Mouse (Mus musculus): Measurements from ENCODE around the gene Prrg2. TPM values are rescaled to one million over a fixed set of nuclear protein-coding genes. Genes with fewer than 3 reads are reported as not detected.

The Prrg2 gene
- polyA plus RNA-seq, 1 experiment from 2014 or later: 21.2 TPM

DNA sequence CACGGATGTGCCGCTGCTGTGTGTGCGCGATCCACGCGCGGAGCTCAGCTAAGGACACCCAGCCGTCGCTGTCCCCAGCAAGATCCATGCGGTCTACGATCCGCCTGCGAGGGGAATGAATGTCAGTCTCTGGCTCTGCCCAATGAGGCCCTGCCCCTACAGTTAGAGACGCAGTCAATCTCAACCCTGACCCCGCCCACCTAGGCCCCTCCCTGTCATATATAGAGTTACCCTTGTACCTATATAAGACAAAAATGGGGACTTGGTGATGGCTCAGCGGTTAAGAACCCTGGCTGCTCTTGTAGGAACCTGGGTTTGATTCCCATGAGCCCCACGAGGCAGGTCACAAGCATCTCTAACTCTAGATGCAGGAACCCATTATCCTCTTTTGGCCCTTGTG, 26.1 kb upstream of the Prrg2 start:
- Histone ChIP-seq H3K4me2 (no peak overlapping the region), H3K9ac (replicated peaks) (no peak overlapping the region), H3K9me3 (no peaks in the 10 kb centered on the region), H3K4me1 (replicated peaks) (peaks cover 23% of the 10 kb centered on the region), H3K27me3 (no peaks in the 10 kb centered on the region), H3K4me3 (replicated peaks) (no peak overlapping the region), H3K36me3 (peaks cover 53% of the 10 kb centered on the region), H3K27ac (no peak overlapping the region)
- 93% methylated on average over 17 of the region's 17 CpGs for WGBS
- no peak for ATAC-seq (ENCODE audit: insufficient number of reproducible peaks, insufficient read depth, low FRiP score, low TSS enrichment, low read depth)

- no peaks in the 10 kb centered on the region for H3K9me3 ChIP-seq
- H3K4me1 ChIP-seq (replicated peaks): peaks cover 15% of the 10 kb centered on the region
- 81% methylated on average over 4 of the region's 4 CpGs for WGBS
- ATAC-seq (ENCODE audit: insufficient number of reproducible peaks, insufficient read depth, low FRiP score, low TSS enrichment, low read depth): no peak
- H3K36me3 ChIP-seq: peaks cover 71% of the 10 kb centered on the region
- no peaks in the 10 kb centered on the region for H3K27me3 ChIP-seq
- H3K4me2 ChIP-seq: no peak overlapping the region
- no peak overlapping the region for H3K4me3 ChIP-seq (replicated peaks)
- H3K27ac ChIP-seq: no peak overlapping the region
- no peak overlapping the region for H3K9ac ChIP-seq (replicated peaks)
These were observed 23.6 kb upstream of the Prrg2 start for GRCm38 (mm10) chr7:45086084-45086483.

GRCm38 (mm10) chr7:45083300-45083890, 20.9 kb upstream of the Prrg2 start:
- peaks cover 9% of the 10 kb centered on the region; the same call in 1 of the 2 replicates for H3K4me1 ChIP-seq (replicated peaks)
- no peak overlapping the region; the same call in 1 of the 2 replicates for H3K9ac ChIP-seq (replicated peaks)
- no peaks in the 10 kb centered on the region for H3K27me3 ChIP-seq
- peaks cover 67% of the 10 kb centered on the region for H3K36me3 ChIP-seq
- no peak for ATAC-seq (ENCODE audit: insufficient number of reproducible peaks, insufficient read depth, low FRiP score, low TSS enrichment, low read depth)
- WGBS: 88% methylated on average over 22 of the region's 22 CpGs
- peak overlapping the region; percentile 72; the same call in 1 of the 2 replicates for H3K27ac ChIP-seq
- H3K4me3 ChIP-seq (replicated peaks): no peak overlapping the region
- H3K4me2 ChIP-seq: no peak overlapping the region
- H3K9me3 ChIP-seq: no peaks in the 10 kb centered on the region

DNA sequence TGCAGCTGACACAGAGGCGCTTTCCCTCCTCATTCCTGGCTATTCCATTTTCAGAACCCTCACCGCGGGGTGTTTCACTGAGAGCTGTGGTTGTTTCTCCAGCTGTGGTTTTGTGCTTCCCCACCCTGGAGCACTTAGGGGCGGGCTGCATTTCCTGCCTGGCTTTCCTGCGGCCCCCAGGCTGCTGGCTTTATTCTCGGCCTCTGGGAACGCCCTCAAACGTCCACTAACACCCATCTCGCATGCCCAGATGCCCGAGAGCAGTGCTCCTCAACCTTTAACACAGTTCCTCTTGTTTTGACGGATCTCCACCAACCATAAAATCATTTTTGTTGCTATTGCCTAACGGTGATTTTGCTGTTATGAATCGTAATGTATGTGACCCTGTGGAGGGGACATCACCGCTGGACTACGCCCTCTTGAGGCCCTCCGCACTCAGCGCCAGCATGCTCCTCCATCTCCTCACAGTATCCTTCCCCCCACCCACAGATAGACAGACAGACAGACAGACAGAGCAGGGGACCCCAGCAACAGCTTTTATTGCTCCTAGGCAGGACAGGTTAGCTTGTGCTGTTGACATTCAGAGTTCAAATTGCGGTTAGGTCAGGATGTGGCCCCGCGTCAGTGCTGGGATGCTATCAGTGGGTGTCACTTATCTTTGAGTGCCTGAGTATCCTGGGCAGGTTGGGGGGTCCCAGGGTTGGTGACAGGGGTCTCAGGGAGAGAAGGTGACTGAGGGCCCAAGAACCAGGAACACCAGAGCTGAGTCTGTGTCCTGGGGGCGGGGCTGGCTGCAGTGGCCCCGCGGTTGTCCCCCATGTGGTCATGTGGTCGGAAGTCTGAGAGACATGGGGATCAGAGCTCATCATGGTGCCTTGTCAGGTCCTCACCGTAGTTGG, 20.2 kb upstream of the Prrg2 start:
- Histone ChIP-seq H3K27me3 (no peaks in the 10 kb centered on the region), H3K9me3 (no peaks in the 10 kb centered on the region), H3K4me2 (no peak overlapping the region; the same call in 1 of the 2 replicates), H3K9ac (replicated peaks) (peak overlapping the region; percentile 37; the same call in 1 of the 2 replicates), H3K4me3 (replicated peaks) (no peak overlapping the region), H3K4me1 (replicated peaks) (peaks cover 9% of the 10 kb centered on the region; the same call in 1 of the 2 replicates), H3K27ac (peak overlapping the region; percentile 72), H3K36me3 (peaks cover 66% of the 10 kb centered on the region)
- 69% methylated on average over 25 of the region's 25 CpGs for WGBS
- ATAC-seq (ENCODE audit: insufficient number of reproducible peaks, insufficient read depth, low FRiP score, low TSS enrichment, low read depth): no peak

GRCm38 (mm10) chr7:45081016-45081415, 18.5 kb upstream of the Prrg2 start:
- Histone ChIP-seq H3K9ac (replicated peaks) (no peak overlapping the region), H3K27ac (0 out of 2 replicates have a peak overlapping the region, but pooled peaks have one; percentile 37), H3K4me3 (replicated peaks) (no peak overlapping the region), H3K9me3 (no peaks in the 10 kb centered on the region), H3K27me3 (no peaks in the 10 kb centered on the region), H3K36me3 (peaks cover 66% of the 10 kb centered on the region), H3K4me2 (no peak overlapping the region), H3K4me1 (replicated peaks) (peaks cover 9% of the 10 kb centered on the region; the same call in 1 of the 2 replicates)
- no peak for ATAC-seq (ENCODE audit: insufficient number of reproducible peaks, insufficient read depth, low FRiP score, low TSS enrichment, low read depth)
- 54% methylated on average over 5 of the region's 5 CpGs for WGBS

DNA sequence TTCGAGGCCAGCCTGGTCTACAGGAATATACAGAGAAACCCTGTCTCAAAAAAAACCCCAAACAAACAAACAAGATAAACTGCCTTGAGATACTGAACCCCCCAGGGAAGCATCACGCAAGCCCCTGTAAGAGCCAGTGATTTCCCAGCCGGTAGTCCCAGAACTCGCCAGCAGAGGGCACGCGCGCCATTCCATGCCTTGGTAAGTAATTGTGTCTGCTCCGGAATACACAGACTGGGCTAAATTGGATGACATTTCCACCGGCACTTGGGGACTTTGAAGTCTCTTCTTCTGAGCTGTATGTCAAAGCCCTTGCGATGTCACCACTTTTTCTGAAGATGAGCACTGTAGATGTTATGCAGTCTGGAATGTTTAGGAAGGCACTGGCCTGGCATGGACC, 17.4 kb upstream of the Prrg2 start:
- Histone ChIP-seq H3K9ac (replicated peaks) (no peak overlapping the region), H3K36me3 (peaks cover 66% of the 10 kb centered on the region), H3K27ac (no peak overlapping the region), H3K9me3 (no peaks in the 10 kb centered on the region), H3K4me1 (replicated peaks) (peaks cover 9% of the 10 kb centered on the region; the same call in 1 of the 2 replicates), H3K4me3 (replicated peaks) (no peak overlapping the region), H3K27me3 (no peaks in the 10 kb centered on the region), H3K4me2 (no peak overlapping the region; the same call in 1 of the 2 replicates)
- 0 out of 2 replicates have a peak, but pooled peaks have one; percentile 53 for ATAC-seq (ENCODE audit: insufficient number of reproducible peaks, insufficient read depth, low FRiP score, low TSS enrichment, low read depth)
- WGBS: under 1% methylated on average over 10 of the region's 10 CpGs

GRCm38 (mm10) chr7:45078513-45078912, 16.0 kb upstream of the Prrg2 start:
- ATAC-seq (ENCODE audit: insufficient number of reproducible peaks, insufficient read depth, low FRiP score, low TSS enrichment, low read depth): no peak
- no peak overlapping the region for H3K4me2 ChIP-seq
- peaks cover 66% of the 10 kb centered on the region for H3K36me3 ChIP-seq
- no peaks in the 10 kb centered on the region for H3K27me3 ChIP-seq
- H3K27ac ChIP-seq: no peak overlapping the region
- H3K4me1 ChIP-seq (replicated peaks): peaks cover 9% of the 10 kb centered on the region; the same call in 1 of the 2 replicates
- H3K9ac ChIP-seq (replicated peaks): no peak overlapping the region
- no peak overlapping the region for H3K4me3 ChIP-seq (replicated peaks)
- 39% methylated on average over 9 of the region's 9 CpGs for WGBS
- H3K9me3 ChIP-seq: no peaks in the 10 kb centered on the region

GRCm38 (mm10) chr7:45077829-45078228, 15.4 kb upstream of the Prrg2 start:
- no peak overlapping the region for H3K4me2 ChIP-seq
- H3K4me3 ChIP-seq (replicated peaks): no peak overlapping the region
- H3K9me3 ChIP-seq: no peaks in the 10 kb centered on the region
- H3K27me3 ChIP-seq: no peaks in the 10 kb centered on the region
- H3K4me1 ChIP-seq (replicated peaks): peaks cover 7% of the 10 kb centered on the region; the same call in 1 of the 2 replicates
- 91% methylated on average over 2 of the region's 2 CpGs for WGBS
- ATAC-seq (ENCODE audit: insufficient number of reproducible peaks, insufficient read depth, low FRiP score, low TSS enrichment, low read depth): no peak
- peaks cover 63% of the 10 kb centered on the region for H3K36me3 ChIP-seq
- no peak overlapping the region for H3K9ac ChIP-seq (replicated peaks)
- H3K27ac ChIP-seq: no peak overlapping the region

DNA sequence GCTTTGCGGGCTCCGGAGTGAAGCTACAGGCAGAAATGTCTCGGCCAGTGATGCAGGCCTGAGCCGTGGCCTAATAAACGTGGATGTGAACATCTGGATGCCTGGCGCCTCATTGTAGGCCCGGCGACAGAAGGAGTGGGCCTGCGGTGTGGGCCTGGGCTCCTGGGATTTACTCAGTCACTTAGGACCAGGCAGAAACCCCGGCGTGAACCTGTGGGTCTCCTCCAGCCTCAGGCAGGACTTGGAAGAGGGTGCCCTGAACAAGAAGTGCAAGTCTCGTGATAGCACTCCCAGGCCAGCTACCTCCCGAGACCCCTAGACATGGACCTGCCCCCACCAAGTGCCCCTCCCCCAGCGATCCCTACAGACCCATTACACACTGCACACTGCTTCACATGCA, 14.8 kb upstream of the Prrg2 start:
- Histone ChIP-seq H3K27me3 (no peaks in the 10 kb centered on the region), H3K27ac (no peak overlapping the region), H3K4me1 (replicated peaks) (peaks cover 4% of the 10 kb centered on the region; the same call in 1 of the 2 replicates), H3K4me2 (no peak overlapping the region), H3K9me3 (no peaks in the 10 kb centered on the region), H3K36me3 (peaks cover 58% of the 10 kb centered on the region), H3K4me3 (replicated peaks) (no peak overlapping the region), H3K9ac (replicated peaks) (no peak overlapping the region)
- ATAC-seq (ENCODE audit: insufficient number of reproducible peaks, insufficient read depth, low FRiP score, low TSS enrichment, low read depth): no peak
- WGBS: 79% methylated on average over 14 of the region's 14 CpGs

DNA sequence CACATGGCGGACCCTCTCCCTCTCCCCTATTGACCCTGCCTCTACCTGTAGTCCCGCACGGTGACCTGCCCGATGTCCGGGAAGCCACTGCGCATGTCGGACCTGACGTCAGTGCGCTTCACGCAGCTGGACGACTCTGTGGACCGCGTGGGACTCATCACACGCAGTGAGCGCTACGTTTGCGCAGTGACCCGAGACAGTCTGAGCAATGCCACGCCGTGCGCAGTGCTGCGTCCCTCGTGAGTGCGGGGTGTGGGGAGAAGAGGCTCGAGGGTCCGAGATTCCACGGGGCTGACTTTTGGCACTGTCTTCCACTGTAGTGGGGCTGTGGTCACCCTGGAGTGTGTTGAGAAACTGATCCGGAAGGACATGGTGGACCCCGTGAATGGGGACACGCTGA, 14.0 kb upstream of the Prrg2 start:
- H3K36me3 ChIP-seq: peaks cover 56% of the 10 kb centered on the region
- H3K4me1 ChIP-seq (replicated peaks): peaks cover 4% of the 10 kb centered on the region; the same call in 1 of the 2 replicates
- no peaks in the 10 kb centered on the region for H3K27me3 ChIP-seq
- no peak overlapping the region for H3K4me3 ChIP-seq (replicated peaks)
- 89% methylated on average over 30 of the region's 30 CpGs for WGBS
- no peak overlapping the region for H3K4me2 ChIP-seq
- no peak overlapping the region for H3K27ac ChIP-seq
- no peaks in the 10 kb centered on the region for H3K9me3 ChIP-seq
- no peak overlapping the region for H3K9ac ChIP-seq (replicated peaks)
- ATAC-seq (ENCODE audit: insufficient number of reproducible peaks, insufficient read depth, low FRiP score, low TSS enrichment, low read depth): no peak; the same call in 1 of the 2 replicates

DNA sequence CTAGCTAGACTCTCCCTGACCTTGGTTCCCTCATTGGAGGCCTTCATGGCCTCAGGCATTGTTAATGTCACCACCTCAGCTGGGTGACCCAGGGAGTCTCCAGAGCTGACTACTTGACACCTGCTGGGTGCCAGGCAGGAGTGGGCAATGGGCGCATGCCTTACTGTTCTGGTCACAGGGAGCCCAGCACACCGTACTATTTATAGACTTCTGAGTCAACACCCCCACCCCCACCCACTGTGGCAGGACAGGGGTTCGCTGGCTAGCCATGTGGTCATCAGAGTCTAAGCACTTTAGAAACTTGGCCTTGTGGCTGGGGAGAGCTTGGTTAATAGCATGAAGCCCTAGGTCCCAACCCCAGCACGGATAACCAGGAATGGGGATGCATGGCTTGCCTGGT, 12.9 kb upstream of the Prrg2 start:
- 86% methylated on average over 4 of the region's 4 CpGs for WGBS
- Histone ChIP-seq H3K9me3 (no peaks in the 10 kb centered on the region), H3K9ac (replicated peaks) (no peak overlapping the region), H3K4me2 (no peak overlapping the region), H3K4me1 (replicated peaks) (peaks cover 4% of the 10 kb centered on the region; the same call in 1 of the 2 replicates), H3K27me3 (no peaks in the 10 kb centered on the region), H3K4me3 (replicated peaks) (no peak overlapping the region), H3K27ac (no peak overlapping the region), H3K36me3 (peaks cover 51% of the 10 kb centered on the region)
- ATAC-seq (ENCODE audit: insufficient number of reproducible peaks, insufficient read depth, low FRiP score, low TSS enrichment, low read depth): no peak

Data from limb, embryonic 12.5 days (tissue).